In genomic region chr14:121749606-121750005, GRCm38 (mm10) we compare ENCODE assay signal across 19 mouse cellular contexts.
"Had no signal": no experiment of that assay in that cellular context is flagged by ENCODE, and none has a peak within 500 bp of the region (broad histone marks: within the 10 kb centered on the region; RNA-seq: fewer than 3 reads in every experiment).

No protein-coding gene starts in this region.

- H3K4me1 ChIP-seq: liver, embryonic 15.5 days; megakaryocyte, embryonic 14.5 days; midbrain, embryonic 15.5 days had no signal

- H3K27ac ChIP-seq: hindbrain, postnatal 0 days; limb, embryonic 12.5 days; liver, embryonic 15.5 days; macrophage; midbrain, embryonic 15.5 days; neural tube, embryonic 13.5 days had no signal

- DNase-seq: kidney, adult 9 months; kidney, postnatal 10 days; layer of hippocampus, postnatal 36 days; lung, adult 2 months; lung, postnatal 14 days; retina, postnatal 1 day; right cerebral cortex, postnatal 4 days; spleen, adult 18-20 months; thymus, postnatal 4 days had no signal

- H3K4me2 ChIP-seq: intestine, embryonic 15.5 days; limb, embryonic 12.5 days; liver, embryonic 11.5 days; liver, embryonic 15.5 days; midbrain, embryonic 11.5 days; midbrain, embryonic 15.5 days; neural tube, embryonic 13.5 days had no signal

- H3K9me3 ChIP-seq: intestine, embryonic 15.5 days; limb, embryonic 12.5 days; liver, embryonic 15.5 days; megakaryocyte, embryonic 14.5 days; midbrain, embryonic 15.5 days; neural tube, embryonic 13.5 days had no signal

- H3K27me3 ChIP-seq: intestine, embryonic 15.5 days; liver, embryonic 15.5 days; midbrain, embryonic 15.5 days; neural tube, embryonic 13.5 days had no signal

- H3K9ac ChIP-seq: intestine, embryonic 15.5 days; limb, embryonic 12.5 days; liver, embryonic 15.5 days; midbrain, embryonic 15.5 days; neural tube, embryonic 13.5 days had no signal

- H3K4me3 ChIP-seq: intestine, embryonic 15.5 days; limb, embryonic 12.5 days; liver, embryonic 15.5 days; megakaryocyte, embryonic 14.5 days; midbrain, embryonic 15.5 days; neural tube, embryonic 13.5 days had no signal

- ATAC-seq: hindbrain, postnatal 0 days; intestine, embryonic 15.5 days; midbrain, embryonic 15.5 days had no signal

- H3K36me3 ChIP-seq: intestine, embryonic 15.5 days; limb, embryonic 12.5 days; liver, embryonic 15.5 days; midbrain, embryonic 15.5 days; neural tube, embryonic 13.5 days had no signal
